Mouse (Mus musculus) lung, postnatal 0 days (tissue): ENCODE results near the gene Rapsn. TPM values are rescaled to one million over a fixed set of nuclear protein-coding genes. Genes with fewer than 3 reads are reported as not detected.

ENCODE experiments used
- ATAC-seq: fragments of 200-750 bp; cut with Nextera tagmentation; 2 replicates; pipeline ENCODE4 v1.8.0; 2017; ENCODE audit warnings: moderate library complexity
- DNase-seq: peaks from one replicate; pipeline ENCODE4 v3.0.0-alpha.2; 2016; ENCODE audit warnings: low spot score
- H3K27ac ChIP-seq: fragments of 300-500 bp; sonication (generic); 2 replicates; pipeline ENCODE4 v1.5.1; 2014; ENCODE audit warnings: antibody characterized with exemption, mild to moderate bottlenecking, low read length, mixed read lengths
- H3K27me3 ChIP-seq: fragments of 300-500 bp; sonication (generic); replicated peaks from 2 replicates; pipeline ENCODE4 v1.6.1; 2014; ENCODE audit warnings: low read length, mixed read lengths; ENCODE audit not compliant: insufficient read depth
- H3K36me3 ChIP-seq: fragments of 300-500 bp; sonication (generic); 2 replicates; pipeline ENCODE4 v1.6.1; 2014; ENCODE audit warnings: low read length, mixed read lengths; ENCODE audit not compliant: insufficient read depth
- H3K4me1 ChIP-seq: fragments of 300-500 bp; sonication (generic); 2 replicates; pipeline ENCODE4 v1.6.1; 2014; ENCODE audit warnings: antibody characterized with exemption, low read depth, low read length, mixed read lengths; ENCODE audit not compliant: insufficient read depth
- H3K4me2 ChIP-seq: fragments of 300-500 bp; sonication (generic); replicated peaks from 2 replicates; pipeline ENCODE4 v1.6.1; 2014; ENCODE audit warnings: low read depth, mild to moderate bottlenecking, low read length, moderate library complexity, mixed read lengths
- H3K4me3 ChIP-seq: fragments of 300-500 bp; sonication (generic); 2 replicates; pipeline ENCODE4 v1.5.1; 2014; ENCODE audit warnings: low read depth, low read length
- H3K9ac ChIP-seq: fragments of 300-500 bp; sonication (generic); replicated peaks from 2 replicates; pipeline ENCODE4 v1.6.1; 2014; ENCODE audit warnings: low read depth, mild to moderate bottlenecking
- H3K9me3 ChIP-seq: fragments of 300-500 bp; sonication (generic); 2 replicates; pipeline ENCODE4 v1.6.1; 2016; ENCODE audit warnings: low read length, mixed read lengths
- CTCF ChIP-seq: IDR thresholded peaks from 2 replicates; pipeline ENCODE4 v1.5.1; 2016; ENCODE audit warnings: antibody characterized with exemption, mild to moderate bottlenecking
- EP300 ChIP-seq: IDR thresholded peaks from 2 replicates; pipeline ENCODE4 v1.6.1; 2016; ENCODE audit warnings: antibody characterized with exemption, mild to moderate bottlenecking, control low read depth
- WGBS: fragments of 180-500 bp; shearing (Covaris S2); extraction: QIAGEN DNeasy Blood & Tissue Kit; methylation state at CpG from one replicate; pipeline ENCODE4 v1.1.7; 2014; 5-methylcytosine and 5-hydroxymethylcytosine counted together
- polyA plus RNA-seq: library from polyadenylated mRNA; unstranded; fragments of >200 nt; fragmentation: Nextera tagmentation; extraction: Ambion mirVana; gene quantifications from 2 replicates; pipeline ENCODE4 v1.2.1, GENCODE M21; 2015

The Rapsn gene
- 0.84 and 1.8 TPM in 2 replicates for polyA plus RNA-seq

DNA sequence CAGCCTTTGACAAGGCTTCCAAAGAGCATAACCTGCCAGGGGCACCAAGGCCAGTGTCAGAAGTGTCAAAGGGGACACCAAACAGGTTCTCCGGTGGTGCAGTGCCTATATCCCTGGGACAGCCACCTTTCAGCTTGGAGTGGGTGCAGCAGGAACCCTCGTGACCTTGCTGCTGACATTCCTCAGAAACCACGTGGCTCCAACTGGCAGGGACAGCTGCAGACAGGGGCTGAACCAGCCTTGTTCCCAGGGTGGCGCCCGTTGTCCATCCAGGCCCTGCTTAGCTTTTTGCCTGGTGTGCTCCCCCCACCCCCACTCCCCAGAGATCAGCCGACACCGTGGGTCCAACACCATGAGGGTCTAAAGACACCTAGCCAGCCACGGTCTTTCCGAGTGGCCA is at the start of gene Rapsn:
Rapsn (plus strand) TSS at position 236 of the 400 bp plus-strand sequence.
- Histone ChIP-seq H3K9ac (no peak within 1 kb of the TSS), H3K27ac (no peak within 1 kb of the TSS)

GRCm38 (mm10) chr2:90986055-90986454 is 49.4 kb upstream of the Rapsn start:
- no peak for ATAC-seq
- WGBS = 91% methylated on average over 3 of the region's 3 CpGs
- no peak for DNase-seq
- no peaks in the 10 kb centered on the region for H3K4me1 ChIP-seq
- no peak overlapping the region for H3K27ac ChIP-seq
- H3K4me3 ChIP-seq = no peak overlapping the region
- H3K36me3 ChIP-seq = no peaks in the 10 kb centered on the region
- no peaks in the 10 kb centered on the region for H3K9me3 ChIP-seq
- no peaks in the 10 kb centered on the region for H3K27me3 ChIP-seq
- no peak for TF ChIP-seq EP300
- TF ChIP-seq CTCF = no peak
- no peak overlapping the region for H3K9ac ChIP-seq
- H3K4me2 ChIP-seq = no peak overlapping the region

More for the DNA sequence above, at the start of gene Rapsn:
- H3K4me2 ChIP-seq = no peak within 1 kb of the TSS
- DNase-seq = peak; percentile 56
- no peaks in the 10 kb centered on the region for H3K27me3 ChIP-seq
- H3K4me1 ChIP-seq = no peaks in the 10 kb centered on the region
- peak; percentile 88 for ATAC-seq
- WGBS = 31% methylated on average over 9 of the region's 9 CpGs
- H3K4me3 ChIP-seq = no peak within 1 kb of the TSS
- H3K36me3 ChIP-seq = no peaks in the 10 kb centered on the region
- TF ChIP-seq EP300 (no peak), CTCF (no peak)
- H3K9me3 ChIP-seq = no peaks in the 10 kb centered on the region

GRCm38 (mm10) chr2:91008536-91008935 is 26.9 kb upstream of the Rapsn start:
- Histone ChIP-seq H3K27me3 (no peaks in the 10 kb centered on the region), H3K4me3 (no peak overlapping the region), H3K9ac (no peak overlapping the region), H3K27ac (no peak overlapping the region), H3K9me3 (no peaks in the 10 kb centered on the region), H3K4me1 (no peaks in the 10 kb centered on the region), H3K4me2 (no peak overlapping the region), H3K36me3 (peaks cover 53% of the 10 kb centered on the region)
- TF ChIP-seq EP300 (no peak), CTCF (no peak)
- no peak for ATAC-seq
- WGBS = 97% methylated on average over 8 of the region's 8 CpGs
- DNase-seq = no peak

DNA sequence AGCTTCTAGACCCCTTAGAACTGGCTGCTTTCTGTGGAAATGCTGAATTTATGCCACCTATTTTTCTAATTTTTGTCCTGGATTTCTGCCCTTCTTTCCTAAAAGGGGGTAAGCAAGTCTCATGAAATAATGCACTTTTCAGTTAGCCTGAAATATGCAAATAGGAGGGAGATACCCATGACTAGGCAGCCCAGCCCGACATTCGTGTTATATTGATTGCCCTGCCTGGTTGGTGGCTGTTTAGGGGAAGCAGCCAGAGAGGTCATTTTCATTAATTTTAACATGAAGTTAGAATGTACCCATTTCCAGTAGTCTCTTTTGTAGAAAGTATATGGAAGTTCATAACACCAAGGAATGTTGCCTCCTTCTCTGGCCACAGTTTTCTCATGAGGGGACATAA is 21.5 kb upstream of the Rapsn start:
- Histone ChIP-seq H3K4me1 (no peaks in the 10 kb centered on the region), H3K27me3 (no peaks in the 10 kb centered on the region), H3K4me3 (no peak overlapping the region), H3K9me3 (no peaks in the 10 kb centered on the region), H3K4me2 (no peak overlapping the region), H3K9ac (no peak overlapping the region), H3K27ac (no peak overlapping the region), H3K36me3 (peaks cover 35% of the 10 kb centered on the region)
- DNase-seq = no peak
- TF ChIP-seq EP300 (no peak), CTCF (no peak)
- no peak for ATAC-seq
- WGBS = 95% methylated on average over 2 of the region's 2 CpGs

- Histone ChIP-seq H3K9me3 (no peaks in the 10 kb centered on the region), H3K4me3 (no peak overlapping the region), H3K4me2 (no peak overlapping the region), H3K9ac (no peak overlapping the region), H3K4me1 (no peaks in the 10 kb centered on the region), H3K36me3 (peaks cover 29% of the 10 kb centered on the region), H3K27me3 (no peaks in the 10 kb centered on the region), H3K27ac (no peak overlapping the region)
- 76% methylated on average over 4 of the region's 4 CpGs for WGBS
- DNase-seq (no peak), ATAC-seq (no peak)
- TF ChIP-seq CTCF (no peak), EP300 (no peak)
These were observed 20.0 kb upstream of the Rapsn start for GRCm38 (mm10) chr2:91015386-91015785.

DNA sequence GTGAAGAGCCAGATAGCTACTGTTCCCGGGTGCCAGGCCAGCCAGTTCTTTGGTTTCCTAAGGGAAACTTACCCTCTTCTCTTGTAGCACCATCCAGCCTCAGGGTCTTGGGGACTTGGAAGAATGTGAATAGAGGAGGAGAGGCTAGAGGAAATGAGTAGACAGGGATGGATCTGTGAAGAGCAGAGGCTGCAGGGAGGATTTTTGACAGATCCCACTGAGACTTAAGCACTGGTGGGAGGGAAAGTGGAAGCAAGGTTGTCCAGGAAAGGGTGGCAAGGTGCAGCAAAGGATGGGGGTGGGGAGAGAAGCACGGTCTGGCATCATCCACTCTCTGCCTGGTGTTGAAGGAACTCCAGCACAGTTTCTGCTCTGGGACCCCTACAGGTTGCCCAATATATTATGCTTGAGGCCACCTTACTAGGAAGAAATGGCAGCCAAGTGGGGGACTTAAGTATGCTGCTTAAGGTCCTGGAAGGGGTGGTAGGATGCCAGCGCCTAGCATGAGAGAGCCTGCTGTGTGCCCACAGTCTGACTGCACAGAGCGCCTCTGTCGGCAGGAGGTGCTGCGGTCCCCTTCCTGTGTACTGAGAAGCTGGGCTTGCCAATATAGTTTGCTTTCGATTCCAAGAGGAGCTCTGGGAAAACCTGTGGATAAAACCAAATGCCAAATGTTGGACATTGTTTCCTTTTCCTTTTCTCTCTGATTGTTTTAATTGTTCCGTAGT is 17.2 kb upstream of the Rapsn start:
- Histone ChIP-seq H3K9ac (no peak overlapping the region), H3K4me1 (no peaks in the 10 kb centered on the region), H3K4me3 (no peak overlapping the region), H3K9me3 (no peaks in the 10 kb centered on the region), H3K27me3 (no peaks in the 10 kb centered on the region), H3K36me3 (peaks cover 17% of the 10 kb centered on the region; the same call in 1 of the 2 replicates), H3K4me2 (no peak overlapping the region), H3K27ac (no peak overlapping the region)
- DNase-seq = peak; percentile 9
- WGBS = 79% methylated on average over 8 of the region's 8 CpGs
- no peak for ATAC-seq
- TF ChIP-seq CTCF (peak; percentile 18; the same call in 1 of the 2 replicates), EP300 (no peak)
